18 mouse cellular contexts compared by ENCODE assay signal in the genomic region with DNA sequence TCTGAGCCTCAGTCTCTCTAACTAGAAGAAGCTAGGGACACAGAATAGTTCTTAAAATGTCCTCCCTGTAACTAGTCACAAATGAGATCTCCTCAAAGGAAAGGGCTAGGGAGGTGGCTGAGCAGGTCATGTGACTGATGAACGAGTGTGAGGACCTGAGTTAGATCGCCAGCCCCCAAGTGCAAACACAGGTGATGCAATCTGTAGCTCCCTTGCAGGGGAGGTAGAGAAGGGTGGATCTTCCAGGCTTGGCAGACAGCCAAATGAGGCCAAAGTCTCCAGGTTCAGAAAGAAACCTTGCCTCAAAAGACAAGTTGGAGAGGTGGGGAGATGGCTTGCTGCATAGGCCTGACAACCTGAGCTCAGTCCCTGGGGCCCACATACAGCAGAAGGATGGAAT. TPM values are rescaled to one million over a fixed set of nuclear protein-coding genes. Genes with fewer than 3 reads are reported as not detected.
DNase-seq lines count a peak whose midpoint lies in the region; ATAC-seq and TF ChIP-seq lines count a peak whose summit lies in the region.
"Had no signal": no experiment of that assay in that cellular context is flagged by ENCODE, and none has a peak within 500 bp of the region (broad histone marks: within the 10 kb centered on the region; RNA-seq: fewer than 3 reads in every experiment).

No protein-coding gene starts in this region.

- dilution Hi-C loops in CH12.LX (cut with MboI; ENCODE audit: extremely low pct_ligation_motif_present, extremely low pct_unique_long_range_greater_than_20kb, low sequenced_read_pairs), result no loop called here

- DNase-seq in kidney, postnatal 14 days, result peak; percentile 20
- DNase-seq in CH12.LX (ENCODE audit: extremely low read depth) (peak; percentile 53), ES-CJ7 (ENCODE audit: low read depth, low spot score) (peak; percentile 32)
- DNase-seq in adrenal gland, postnatal 4 days (ENCODE audit: low spot score in 2 of 2), result no peak
- no peak for DNase-seq in heart, postnatal 14 days
- DNase-seq: adrenal gland, postnatal 10 days; embryo, embryonic 11 days; forebrain, postnatal 0 days; thymus, adult 2 months had no signal

- H3K27ac ChIP-seq in kidney, embryonic 14.5 days (ENCODE audit: low read depth, low read length), result no peak overlapping the region
- H3K27ac ChIP-seq in CH12.LX (ENCODE audit: insufficient read depth, low read depth), result no peak overlapping the region
- no peak overlapping the region for H3K27ac ChIP-seq in liver, embryonic 15.5 days (replicated peaks)
- H3K27ac ChIP-seq: forebrain, embryonic 10.5 days; heart, embryonic 10.5 days; hindbrain, embryonic 12.5 days; limb, embryonic 13.5 days; midbrain, embryonic 12.5 days; neural tube, embryonic 15.5 days had no signal

- no peaks in the 10 kb centered on the region for H3K79me2 ChIP-seq in CH12.LX (replicated peaks; ENCODE audit: control insufficient read depth, extremely low read depth, insufficient read depth, poor library complexity, severe bottlenecking)

- in situ Hi-C loops in CH12.LX (cut with MboI; ENCODE audit: low pct_ligation_motif_present, low pct_unique_long_range_greater_than_20kb, low sequenced_read_pairs), result no loop called here

- H3K4me2 ChIP-seq in kidney, embryonic 14.5 days (replicated peaks; ENCODE audit: low read depth, low read length), result no peak overlapping the region
- H3K4me2 ChIP-seq in CH12.LX (ENCODE audit: insufficient read depth, low read depth, poor library complexity, severe bottlenecking), result no peak overlapping the region
- no peak overlapping the region for H3K4me2 ChIP-seq in liver, embryonic 15.5 days
- H3K4me2 ChIP-seq: hindbrain, embryonic 12.5 days; limb, embryonic 13.5 days; midbrain, embryonic 12.5 days; neural tube, embryonic 15.5 days had no signal

- no peak overlapping the region for H3K9ac ChIP-seq in kidney, embryonic 14.5 days (ENCODE audit: low read depth, low read length)
- H3K9ac ChIP-seq in CH12.LX (ENCODE audit: insufficient read depth, low read depth), result no peak overlapping the region
- H3K9ac ChIP-seq in liver, embryonic 15.5 days, result no peak overlapping the region
- H3K9ac ChIP-seq: forebrain, postnatal 0 days; hindbrain, embryonic 12.5 days; limb, embryonic 13.5 days; midbrain, embryonic 12.5 days had no signal

- TF ChIP-seq RAD21 in CH12.LX (IDR thresholded peaks at IDR 0.05; ENCODE audit: low read depth, low read length), result no peak

- 0 out of 2 replicates have a peak, but pooled peaks cover 2% of the 10 kb centered on the region for H3K9me3 ChIP-seq in kidney, embryonic 14.5 days (ENCODE audit: control insufficient read depth, low read length)
- peaks cover 5% of the 10 kb centered on the region for H3K9me3 ChIP-seq in CH12.LX (replicated peaks; ENCODE audit: low read length)
- no peaks in the 10 kb centered on the region for H3K9me3 ChIP-seq in liver, embryonic 15.5 days (replicated peaks)
- H3K9me3 ChIP-seq: forebrain, embryonic 10.5 days; heart, embryonic 10.5 days; hindbrain, embryonic 12.5 days; limb, embryonic 13.5 days; midbrain, embryonic 12.5 days; neural tube, embryonic 15.5 days had no signal

- 53% methylated on average over 2 of the region's 2 CpGs for WGBS in kidney, embryonic 14.5 days
- WGBS in liver, embryonic 15.5 days (ENCODE audit: insufficient replicate concordance), result 33% methylated on average over 2 of the region's 2 CpGs

- H3K4me1 ChIP-seq in kidney, embryonic 14.5 days (ENCODE audit: control insufficient read depth, insufficient read depth, low read length), result peaks cover 7% of the 10 kb centered on the region
- H3K4me1 ChIP-seq in CH12.LX (ENCODE audit: control insufficient read depth in 1 of 2, insufficient read depth in 2 of 2), result peaks cover 9 to 29% of the 10 kb centered on the region in 2 experiments
- no peaks in the 10 kb centered on the region for H3K4me1 ChIP-seq in liver, embryonic 15.5 days (replicated peaks)
- H3K4me1 ChIP-seq: heart, embryonic 10.5 days; hindbrain, embryonic 12.5 days had no signal

- TF ChIP-seq POLR2A in CH12.LX (IDR thresholded peaks at IDR 0.05; ENCODE audit: low read depth, low read length), result no peak

- no peak for TF ChIP-seq EP300 in CH12.LX (IDR thresholded peaks at IDR 0.05; ENCODE audit: low read length)

- no peaks in the 10 kb centered on the region for H3K27me3 ChIP-seq in kidney, embryonic 14.5 days (ENCODE audit: control insufficient read depth, insufficient read depth, low read length)
- H3K27me3 ChIP-seq in CH12.LX (replicated peaks), result peaks cover 5% of the 10 kb centered on the region
- no peaks in the 10 kb centered on the region for H3K27me3 ChIP-seq in liver, embryonic 15.5 days

- no peak for ATAC-seq in kidney, embryonic 14.5 days (ENCODE audit: low FRiP score, low TSS enrichment)
- ATAC-seq in liver, embryonic 15.5 days (ENCODE audit: insufficient read depth), result peak; percentile 49; the same call in 1 of the 2 replicates
- ATAC-seq: activated CD4-positive, CD25-positive, alpha-beta regulatory T cell, adult 4 months had no signal

- H3K4me3 ChIP-seq in kidney, embryonic 14.5 days (ENCODE audit: low read length), result no peak overlapping the region
- H3K4me3 ChIP-seq in CH12.LX (replicated peaks in 1 of 3; ENCODE audit: low read depth in 2 of 3, low read length in 2 of 3, poor library complexity in 1 of 3), result no peak overlapping the region
- no peak overlapping the region for H3K4me3 ChIP-seq in liver, embryonic 15.5 days (replicated peaks)
- H3K4me3 ChIP-seq: forebrain, embryonic 10.5 days; heart, embryonic 10.5 days; hindbrain, embryonic 12.5 days; limb, embryonic 13.5 days; midbrain, embryonic 12.5 days; neural tube, embryonic 15.5 days had no signal

- intact Hi-C loops in heart, postnatal 14 days (cut with DNase I), result loop anchor here (10.0 kb wide), 1 partner anchor 158 kb away; no protein-coding TSS in a partner anchor

- no peaks in the 10 kb centered on the region for H3K36me3 ChIP-seq in kidney, embryonic 14.5 days (ENCODE audit: control insufficient read depth, insufficient read depth, low read length)
- no peaks in the 10 kb centered on the region for H3K36me3 ChIP-seq in CH12.LX (replicated peaks in 1 of 2; ENCODE audit: control insufficient read depth in 1 of 2, insufficient read depth in 1 of 2, low read length in 1 of 2)
- H3K36me3 ChIP-seq in liver, embryonic 15.5 days (replicated peaks), result no peaks in the 10 kb centered on the region
- H3K36me3 ChIP-seq: forebrain, embryonic 10.5 days; heart, embryonic 10.5 days; hindbrain, embryonic 12.5 days; limb, embryonic 13.5 days; midbrain, embryonic 12.5 days; neural tube, embryonic 15.5 days had no signal

- TF ChIP-seq CTCF in CH12.LX (conservative IDR thresholded peaks at IDR 0.05 in 1 of 2, IDR thresholded peaks at IDR 0.05 in 1 of 2; ENCODE audit: low read depth in 2 of 2, low read length in 2 of 2), result no peak

TF ChIP-seq in CH12.LX, 34 proteins besides CTCF, POLR2A, EP300 and RAD21 (continues in another document):
- TF ChIP-seq ZMIZ1 (IDR thresholded peaks at IDR 0.05; ENCODE audit: low read depth, low read length), result no peak
- TF ChIP-seq NRF1 (IDR thresholded peaks at IDR 0.05; ENCODE audit: low read depth, low read length), result no peak
- TF ChIP-seq ELF1 (IDR thresholded peaks at IDR 0.05; ENCODE audit: low read depth, low read length), result no peak
- no peak for TF ChIP-seq CHD2 (IDR thresholded peaks at IDR 0.05; ENCODE audit: low read length)
- no peak for TF ChIP-seq MAFK (IDR thresholded peaks at IDR 0.05; ENCODE audit: insufficient replicate concordance, low read length)
- TF ChIP-seq MAX (IDR thresholded peaks at IDR 0.05; ENCODE audit: low read length), result no peak
- no peak for TF ChIP-seq CHD1 (IDR thresholded peaks at IDR 0.05; ENCODE audit: low read depth, low read length)
- TF ChIP-seq UBTF (IDR thresholded peaks at IDR 0.05; ENCODE audit: low read depth, low read length), result no peak
- TF ChIP-seq MEF2A (IDR thresholded peaks at IDR 0.05; ENCODE audit: borderline replicate concordance, low read depth, low read length), result no peak
- no peak for TF ChIP-seq IRF4 (IDR thresholded peaks at IDR 0.05; ENCODE audit: low read depth, low read length)
- TF ChIP-seq USF1 (IDR thresholded peaks at IDR 0.05; ENCODE audit: low read depth, low read length), result peak; percentile 45
- no peak for TF ChIP-seq MYC (IDR thresholded peaks at IDR 0.05; ENCODE audit: low read depth, low read length)
- no peak for TF ChIP-seq MXI1 (IDR thresholded peaks at IDR 0.05; ENCODE audit: low read depth, low read length)
- TF ChIP-seq ZNF384 (IDR thresholded peaks at IDR 0.05; ENCODE audit: low read depth, low read length), result no peak
- no peak for TF ChIP-seq PAX5 (IDR thresholded peaks at IDR 0.05; ENCODE audit: low read length)
- TF ChIP-seq USF2 (conservative IDR thresholded peaks at IDR 0.05; ENCODE audit: low read depth, low read length), result 0 out of 2 replicates have a peak, but pooled peaks have one; percentile 18
- TF ChIP-seq SMC3 (IDR thresholded peaks at IDR 0.05; ENCODE audit: low read depth, low read length), result no peak
- no peak for TF ChIP-seq JUND (conservative IDR thresholded peaks at IDR 0.05; ENCODE audit: low read depth, low read length)
- 0 out of 2 replicates have a peak, but pooled peaks have one; percentile 33 for TF ChIP-seq KAT2A (IDR thresholded peaks at IDR 0.05; ENCODE audit: insufficient replicate concordance, low read length)
- no peak for TF ChIP-seq RCOR1 (conservative IDR thresholded peaks at IDR 0.05; ENCODE audit: low read depth, low read length)
- no peak for TF ChIP-seq ETS1 (conservative IDR thresholded peaks at IDR 0.05; ENCODE audit: low read depth, low read length)
- no peak for TF ChIP-seq GABPA (IDR thresholded peaks at IDR 0.05; ENCODE audit: insufficient replicate concordance, low read depth, low read length)
- TF ChIP-seq TCF12 (IDR thresholded peaks at IDR 0.05; ENCODE audit: low read depth, low read length), result no peak
- no peak for TF ChIP-seq ZC3H11A (IDR thresholded peaks at IDR 0.05; ENCODE audit: low read depth, low read length)
- TF ChIP-seq TBP (conservative IDR thresholded peaks at IDR 0.05; ENCODE audit: low read depth, low read length), result no peak
- TF ChIP-seq JUN (IDR thresholded peaks at IDR 0.05; ENCODE audit: insufficient read depth, low read depth, low read length), result no peak
- TF ChIP-seq BHLHE40 (IDR thresholded peaks at IDR 0.05; ENCODE audit: low read depth, low read length), result peak; percentile 22; the same call in 1 of the 2 replicates

RNA-seq across cellular contexts. Expression of a gene that starts 36.3 kb away (rescaled TPM):
- polyA plus RNA-seq in kidney, embryonic 14.5 days (2014; fragmentation: Nextera tagmentation; extraction: Ambion mirVana), result 0.18 and 0.19 TPM in 2 replicates
- total RNA-seq in CH12.LX (2012; rRNA removed) (0.04 TPM in 1 of 2 replicates, not detected in the other), CH12.LX (2014; rRNA removed) (0.09 TPM in 1 of 2 replicates, not detected in the other)
- polyA plus RNA-seq in CH12.LX (2012; ENCODE audit: insufficient read length, low read depth), result 0.33 and 0.49 TPM in 2 replicates
- polyA plus RNA-seq in liver, embryonic 15.5 days (2015; fragmentation: Nextera tagmentation; extraction: Ambion mirVana), result 0.03 TPM in 1 of 2 replicates, not detected in the other
- under 1 TPM; 0.17 TPM for total RNA-seq in adrenal gland, postnatal 4 days (2021)
- 1 to 10 TPM in 1 of 2 experiments, under 1 TPM in 1; 0.80 to 1.1 TPM for total RNA-seq in heart, postnatal 14 days (2021)

Comparison
In these comparisons a context has a peak if more than half of its experiments do, and no peak if none do; other contexts are left out.
1. DNase-seq: peak in kidney, postnatal 14 days (single experiment), CH12.LX (single experiment) and ES-CJ7 (single experiment); none in adrenal gland, postnatal 4 days (0 of 2) and heart, postnatal 14 days (0 of 2).